Mouse (Mus musculus) liver (tissue): ENCODE results near the gene Pdk2.

Experiments
- DNase-seq: peaks from one replicate; pipeline ENCODE4 v3.0.0-alpha.2; 2020; ENCODE audit warnings: mixed read lengths

Pdk2 gene

DNA sequence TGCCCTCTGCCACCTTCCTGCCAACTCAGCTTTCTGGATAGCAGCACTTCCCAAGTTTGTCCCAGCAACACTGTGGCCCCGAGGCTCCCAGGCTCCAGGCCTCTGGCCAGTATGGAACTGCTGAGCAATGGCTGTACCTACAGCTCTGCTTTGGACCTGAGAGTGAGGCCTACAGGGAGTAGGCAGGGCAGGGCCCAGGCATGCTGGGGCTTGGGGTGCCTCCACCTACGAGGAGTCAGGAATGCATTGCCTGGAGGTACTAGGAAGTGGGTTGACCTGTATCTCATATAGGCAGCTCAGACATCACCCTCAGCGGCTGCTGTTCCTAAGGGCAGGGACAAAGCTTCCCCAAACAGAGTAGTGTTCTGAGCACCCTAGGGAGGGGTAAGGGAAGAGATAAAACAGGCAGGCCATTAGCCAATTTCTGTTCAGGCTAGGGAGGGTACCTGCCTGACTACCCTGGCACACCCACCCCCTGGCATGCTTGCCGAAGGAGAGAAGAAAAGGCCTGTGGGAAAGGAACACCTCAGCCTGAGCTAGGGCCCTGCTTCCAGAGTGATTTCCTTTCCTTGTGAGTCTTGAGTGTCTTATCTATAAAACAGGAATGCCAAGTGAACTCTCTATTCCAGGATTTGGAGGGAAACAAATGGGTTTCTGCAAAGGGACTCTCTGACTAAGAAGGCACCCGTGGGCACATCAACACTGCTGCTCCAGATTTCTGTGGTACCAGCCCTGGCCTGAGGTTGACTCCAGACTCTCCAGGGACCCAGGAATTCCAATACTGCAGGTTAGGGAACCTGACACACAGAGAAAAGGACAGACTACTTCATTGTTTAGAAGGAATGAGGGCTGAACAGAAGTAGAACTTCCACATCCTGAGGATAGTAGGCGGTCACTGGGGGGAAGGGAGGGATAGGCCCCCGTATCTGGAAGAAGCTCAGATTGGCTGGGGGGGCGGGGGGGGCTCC lies 29.3 kb upstream of the Pdk2 start:
- no peak for DNase-seq

DNA sequence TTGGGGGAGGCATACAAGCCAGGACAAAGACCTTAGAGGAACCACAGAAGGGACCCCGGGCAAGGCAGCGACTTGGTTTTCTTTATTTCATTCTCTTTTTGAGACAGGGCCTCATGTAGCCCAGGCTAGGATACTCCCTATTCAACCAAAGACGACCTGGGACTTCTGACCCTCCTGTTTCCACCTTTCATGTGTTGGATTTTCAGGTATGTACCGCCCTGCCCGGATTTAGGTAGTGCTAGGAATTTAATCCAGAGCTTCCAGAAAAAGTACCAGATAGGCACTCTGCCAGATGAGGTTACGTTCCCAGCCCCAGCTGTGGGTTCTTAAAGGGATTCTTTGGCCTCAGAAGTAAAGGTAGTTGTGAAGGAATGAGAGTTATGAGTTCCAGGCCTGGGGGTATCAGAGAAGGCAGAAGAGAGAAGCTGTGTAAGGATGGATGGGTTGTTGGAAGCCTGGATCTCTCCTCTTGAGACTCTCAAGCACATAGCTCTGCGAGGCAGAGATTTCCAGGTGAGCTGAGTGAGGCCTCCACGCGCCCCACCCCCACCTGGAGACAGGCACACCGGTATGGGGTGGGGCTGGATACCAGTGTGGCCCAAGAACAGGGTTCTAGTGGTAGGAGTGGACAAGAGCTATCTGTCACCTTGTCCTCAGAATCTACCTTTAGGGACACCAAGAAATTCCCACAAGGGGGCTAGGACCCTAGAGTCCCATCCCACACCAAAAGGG lies 28.2 kb upstream of the Pdk2 start:
- no peak for DNase-seq

DNA sequence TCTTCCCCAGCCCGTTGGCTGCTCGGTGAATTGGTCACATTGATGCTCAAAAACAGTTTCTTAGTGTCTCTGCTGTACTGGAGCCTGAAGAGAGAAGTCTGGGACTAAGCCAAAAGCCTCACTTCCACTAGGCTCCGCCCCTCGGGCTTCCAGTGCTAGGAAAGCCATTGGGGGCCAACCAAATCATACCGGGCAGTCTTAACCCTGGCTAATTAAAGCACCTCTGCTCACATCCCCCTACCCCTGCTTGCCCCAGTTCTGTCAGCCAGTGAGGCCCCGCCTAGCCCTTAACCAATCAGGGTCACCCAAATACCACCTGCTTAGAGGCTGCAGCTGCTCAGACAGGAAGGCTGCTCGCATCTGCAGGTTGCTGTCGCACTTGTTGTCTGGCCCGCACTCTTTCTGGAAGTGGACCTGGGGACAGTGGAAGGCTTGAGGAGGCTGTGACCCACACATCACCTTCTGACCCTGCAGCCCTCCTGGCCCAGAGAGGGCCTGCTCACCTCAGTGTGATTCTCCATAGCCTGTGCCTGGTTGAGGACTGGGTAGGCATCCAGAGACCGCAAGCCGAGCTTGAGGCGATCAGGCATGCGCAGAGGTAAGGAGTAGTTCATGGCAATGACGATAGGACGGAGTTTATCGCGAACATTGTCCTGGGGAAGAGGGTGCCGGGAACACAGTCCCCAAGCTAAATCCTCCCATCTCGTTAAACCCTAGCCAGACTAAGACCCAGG lies 15.8 kb upstream of the Pdk2 start:
- no peak for DNase-seq

DNA sequence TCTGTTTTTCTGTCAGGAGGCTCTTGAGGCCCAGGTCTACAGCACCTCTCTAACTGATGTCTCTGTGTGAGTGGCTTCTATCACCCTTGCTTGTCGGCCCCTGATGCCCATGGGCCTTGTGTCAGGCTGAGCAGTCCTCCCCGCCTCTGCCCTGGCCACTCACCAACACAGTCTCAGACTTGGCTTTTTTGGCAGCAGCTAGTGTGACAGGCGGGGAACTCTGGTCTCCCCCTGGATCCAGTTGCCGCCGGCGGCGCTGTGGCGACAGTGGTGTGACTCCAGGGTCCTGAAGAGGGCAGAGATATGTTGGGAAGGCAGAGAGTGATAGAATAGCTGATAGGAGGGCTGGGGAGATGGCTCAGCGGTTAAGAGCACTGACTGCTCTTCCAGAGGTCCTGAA lies 11.9 kb upstream of the Pdk2 start:
- no peak for DNase-seq

DNA sequence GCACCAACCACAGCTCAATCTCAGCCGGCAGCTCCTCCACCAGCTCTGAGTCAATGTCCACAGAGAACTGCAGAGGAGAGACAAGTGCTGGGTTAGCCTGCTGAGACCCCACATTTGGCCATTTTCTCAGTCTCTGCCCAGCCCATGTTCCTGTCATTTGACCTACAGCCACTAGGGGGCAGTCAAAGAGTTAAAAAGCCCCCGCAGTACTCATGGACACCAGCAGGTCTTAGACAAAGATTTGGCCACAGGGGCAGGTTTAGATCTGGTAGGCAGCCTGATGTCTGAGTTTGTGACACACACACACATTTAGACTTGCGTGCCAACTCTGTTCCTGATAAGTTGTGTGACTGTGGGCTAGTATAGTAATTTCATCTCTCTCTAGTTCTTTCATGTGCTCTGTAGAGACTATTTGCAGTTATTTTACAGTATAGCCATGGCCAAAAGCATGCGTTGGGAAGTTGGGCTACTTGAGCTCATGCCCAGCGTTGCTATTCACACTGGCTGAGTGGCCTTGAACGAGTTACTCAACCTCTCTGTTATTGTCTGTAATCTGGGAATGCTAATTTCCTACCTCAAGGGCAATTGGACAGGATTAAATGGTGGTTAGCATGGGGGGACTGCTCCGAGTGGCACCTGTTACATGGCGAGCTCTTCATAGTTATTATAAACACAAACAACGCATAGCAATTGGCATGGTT lies 6.0 kb upstream of the Pdk2 start:
- peak; percentile 44 for DNase-seq

DNA sequence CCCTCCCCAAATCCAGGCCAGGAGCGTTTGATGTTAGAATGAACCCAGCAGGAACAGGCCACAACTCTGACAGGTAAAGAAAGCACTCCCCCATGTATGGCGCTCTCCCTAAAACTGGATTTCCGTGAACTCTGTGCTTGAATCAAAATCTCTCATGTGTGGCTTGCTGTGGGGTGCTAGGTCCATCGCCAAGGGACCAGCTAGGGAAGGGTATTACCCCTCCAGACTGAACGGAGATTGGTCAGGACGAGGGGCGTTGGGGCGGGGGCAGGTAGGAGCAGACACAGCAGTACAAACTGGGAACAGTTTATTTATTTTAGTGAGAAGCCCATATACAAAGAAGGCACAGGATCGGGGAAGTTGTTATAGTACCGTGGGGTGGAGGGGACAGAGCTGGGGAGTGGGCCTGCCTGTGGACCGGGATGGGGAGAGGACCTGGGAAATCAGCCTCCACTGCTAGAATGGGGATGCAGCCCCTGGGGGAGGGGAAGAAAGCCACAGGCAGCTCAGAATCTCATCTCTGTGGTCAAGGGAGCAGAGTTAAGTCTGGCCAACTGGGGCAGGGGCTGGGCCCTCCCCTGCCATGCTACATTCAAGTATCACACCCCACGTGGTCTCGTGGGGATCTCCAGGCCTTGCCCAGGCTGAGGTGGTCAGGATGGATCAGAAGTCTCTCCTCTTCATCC lies 3.2 kb upstream of the Pdk2 start:
- no peak for DNase-seq

DNA sequence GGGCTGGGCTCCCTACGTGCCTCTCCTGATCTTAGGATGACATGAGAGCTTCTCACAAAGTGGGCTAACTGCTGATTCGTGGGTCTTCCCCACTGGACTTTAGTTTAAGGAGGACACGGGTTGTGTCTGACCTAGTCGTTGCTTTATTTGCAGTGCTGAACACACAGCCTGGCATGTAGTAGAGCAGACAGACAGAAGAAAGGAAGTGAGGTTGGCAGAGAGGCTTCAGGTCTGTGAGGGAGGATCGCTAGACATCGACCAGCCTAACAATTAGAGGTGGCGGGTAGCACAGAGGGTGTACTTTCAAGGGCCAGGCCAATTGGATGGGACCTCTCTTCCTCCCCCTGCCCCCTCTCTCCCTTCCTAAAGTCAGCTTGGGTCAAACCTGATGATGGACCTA lies 2.5 kb upstream of the Pdk2 start:
- no peak for DNase-seq

DNA sequence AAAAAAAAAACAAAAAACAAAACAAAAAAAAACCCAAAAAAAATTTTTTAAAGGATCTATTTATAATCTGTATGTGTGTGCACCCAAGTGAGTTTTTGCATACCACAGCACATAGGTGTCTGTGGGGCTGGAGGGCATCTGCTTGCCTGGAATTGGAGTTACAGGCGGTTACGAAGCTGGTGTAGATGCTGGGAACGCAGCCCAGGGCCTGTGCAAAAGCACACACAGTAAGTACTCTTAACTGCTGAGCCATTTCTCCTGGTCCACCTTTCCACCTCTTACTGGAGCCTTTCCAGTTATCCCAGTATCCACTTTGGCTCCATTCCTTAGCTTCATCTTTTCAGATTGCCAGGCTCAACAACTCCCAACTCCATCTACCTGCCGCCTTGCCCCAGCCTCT lies 1.9 kb upstream of the Pdk2 start:
- no peak for DNase-seq

DNA sequence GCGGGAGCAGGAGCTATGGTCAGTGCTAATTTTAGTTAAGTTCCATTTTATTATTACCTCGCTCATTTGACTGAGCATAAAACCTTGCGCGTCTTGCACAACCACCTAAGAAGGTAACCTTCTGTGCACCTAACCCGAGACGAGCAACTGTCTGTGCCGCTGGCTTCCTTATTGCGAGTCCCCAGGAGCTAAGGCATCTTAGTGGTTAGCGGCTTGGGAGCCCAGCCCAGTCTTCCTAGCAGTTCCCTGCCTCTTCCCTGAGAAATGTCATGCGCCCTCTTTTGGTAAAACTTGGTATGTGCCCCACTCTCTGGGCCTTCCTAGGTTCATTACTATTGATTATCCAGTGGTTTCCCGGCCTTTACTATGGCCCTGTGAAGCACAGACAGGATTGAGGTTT lies 942 bp upstream of the Pdk2 start:
- peak; percentile 86 for DNase-seq

DNA sequence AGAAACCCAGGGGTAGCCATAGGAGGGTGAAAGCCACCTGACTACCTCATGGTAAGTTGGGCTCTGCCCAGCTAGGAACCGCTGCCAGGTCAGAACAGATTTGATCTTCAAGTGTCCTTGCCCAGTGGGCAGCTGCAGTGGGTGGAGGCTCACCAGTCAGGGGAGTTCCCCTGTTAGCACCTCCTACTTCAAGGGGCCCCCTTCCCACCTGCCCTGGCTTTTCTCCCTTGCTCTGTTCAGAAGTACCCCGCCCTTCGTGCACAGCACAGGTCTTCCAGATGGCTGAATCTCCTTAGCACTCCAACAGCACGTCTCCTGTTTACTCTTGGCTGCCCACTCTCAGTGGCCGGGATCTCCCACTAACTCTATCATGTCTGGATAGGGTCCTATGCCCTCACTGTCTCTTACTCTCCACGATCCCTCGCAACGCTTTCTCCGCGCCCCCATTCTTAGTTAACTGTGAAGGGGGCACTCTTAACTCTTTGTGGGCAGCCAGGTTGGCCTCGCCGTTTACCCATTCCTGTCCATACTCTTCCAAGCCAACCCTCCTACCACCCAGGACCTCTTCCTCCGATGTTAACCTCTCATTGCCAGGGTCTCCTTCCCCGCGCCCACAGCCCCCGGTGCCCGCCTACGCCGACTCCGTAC lies 539 bp downstream of the Pdk2 start:
- DNase-seq: peak; percentile 67

DNA sequence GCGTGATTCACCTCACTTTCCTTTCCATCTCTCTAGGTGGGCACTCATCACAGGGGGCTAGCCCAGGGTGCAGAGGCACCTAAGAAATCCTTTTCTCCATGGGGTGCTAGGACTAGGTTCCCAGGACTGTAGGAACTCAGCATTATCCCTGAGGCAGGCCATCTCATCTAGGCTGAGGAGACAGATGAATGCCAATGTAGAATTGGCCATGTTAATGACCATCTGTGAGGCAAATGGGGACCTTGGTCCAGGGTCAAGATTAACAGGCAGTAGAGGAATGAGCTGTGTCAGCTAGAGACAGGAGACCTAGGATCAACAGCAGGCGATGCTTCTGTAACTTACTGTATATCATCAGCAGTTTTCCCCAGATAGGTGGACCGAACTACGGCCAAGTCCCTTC lies 1.4 kb downstream of the Pdk2 start:
- no peak for DNase-seq

DNA sequence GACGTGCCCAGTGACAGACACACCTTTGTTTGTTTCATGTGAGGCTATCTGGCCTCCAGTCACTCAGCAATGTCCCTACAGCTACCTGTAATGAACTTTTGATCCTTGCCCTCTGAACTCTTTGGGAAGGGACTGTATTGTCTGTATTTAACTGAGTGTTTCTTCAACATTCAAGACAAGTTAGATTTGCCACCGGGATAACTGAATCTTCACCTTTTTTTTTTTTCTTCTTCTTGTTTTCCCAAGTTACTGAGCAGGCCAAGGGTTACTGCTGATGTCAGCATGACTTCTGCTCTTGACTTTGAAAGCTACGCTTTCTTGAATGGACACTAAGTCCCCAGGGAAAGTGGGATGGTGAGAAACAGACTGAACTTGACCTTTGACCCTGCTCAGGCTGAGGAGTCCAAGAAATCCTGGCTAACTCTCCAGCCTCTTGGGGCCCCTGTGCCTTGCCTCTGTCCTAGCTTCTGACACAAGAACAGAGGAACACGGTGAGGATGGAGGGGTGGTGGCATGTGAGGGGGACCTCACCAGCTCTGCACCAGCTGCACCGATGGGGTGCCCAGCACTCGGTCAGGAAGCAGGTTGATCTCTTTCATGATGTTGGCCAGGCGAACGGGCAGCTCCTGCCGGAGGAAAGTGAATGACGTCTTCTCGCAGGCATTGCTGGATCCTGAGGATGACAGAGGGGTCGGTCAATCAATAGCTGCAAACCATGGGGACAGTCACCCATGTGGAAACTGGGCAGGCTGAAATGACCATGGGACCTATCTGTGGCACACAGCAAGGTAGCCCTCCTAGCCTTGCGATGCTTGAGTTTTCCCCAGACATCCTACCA lies 2.1 kb downstream of the Pdk2 start:
- DNase-seq: no peak

DNA sequence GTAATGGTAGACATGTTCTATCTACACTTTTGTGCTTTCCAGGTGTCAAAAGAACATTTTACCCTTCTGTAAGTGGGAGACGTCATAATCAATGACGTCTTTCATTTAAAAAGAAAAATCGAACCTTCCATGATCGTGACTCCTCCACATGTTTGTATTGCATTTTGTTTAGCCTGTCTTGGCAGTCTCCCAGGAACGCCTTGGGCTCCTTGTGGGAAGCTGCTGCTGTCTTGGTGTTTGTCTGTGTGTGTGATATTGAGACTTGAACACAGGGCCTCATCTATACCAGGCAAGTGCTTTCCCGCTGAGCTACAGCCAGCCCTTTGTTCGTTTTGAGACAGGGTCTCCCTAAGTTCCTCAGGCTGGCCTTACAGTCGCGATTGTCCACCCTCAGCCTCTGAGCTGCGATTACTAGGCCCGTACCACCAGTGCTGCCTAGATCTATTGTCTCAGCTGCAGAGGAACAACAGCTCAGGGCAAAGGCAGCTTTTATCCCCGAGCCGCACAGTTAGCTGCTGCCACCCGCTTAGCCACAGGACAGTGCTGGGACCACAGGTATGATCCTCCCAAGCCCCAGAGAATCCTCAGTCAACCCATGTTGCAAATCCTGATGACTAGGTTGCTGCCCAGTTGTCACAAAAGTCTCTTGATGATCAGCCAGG lies 2.9 kb downstream of the Pdk2 start:
- no peak for DNase-seq

DNA sequence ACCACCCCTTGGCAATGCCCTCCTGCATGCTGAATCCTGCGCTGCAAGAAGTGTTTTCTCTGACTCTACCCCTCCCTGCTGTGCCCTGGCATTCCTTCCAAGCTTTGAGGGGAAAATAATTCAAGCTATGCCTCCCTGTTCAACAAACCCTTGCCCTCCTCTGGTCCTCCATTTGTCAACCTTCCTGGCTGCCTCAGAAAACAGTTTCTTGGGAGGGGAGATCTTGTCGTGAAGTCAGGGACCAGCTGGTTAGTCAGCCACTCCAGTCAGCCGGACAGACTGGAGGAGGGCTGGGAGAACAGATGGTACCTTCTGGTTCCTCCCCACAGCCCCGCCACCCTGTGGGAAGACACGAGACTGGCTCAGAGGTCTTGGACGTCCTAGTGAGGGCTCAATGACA lies 3.8 kb downstream of the Pdk2 start:
- no peak for DNase-seq

DNA sequence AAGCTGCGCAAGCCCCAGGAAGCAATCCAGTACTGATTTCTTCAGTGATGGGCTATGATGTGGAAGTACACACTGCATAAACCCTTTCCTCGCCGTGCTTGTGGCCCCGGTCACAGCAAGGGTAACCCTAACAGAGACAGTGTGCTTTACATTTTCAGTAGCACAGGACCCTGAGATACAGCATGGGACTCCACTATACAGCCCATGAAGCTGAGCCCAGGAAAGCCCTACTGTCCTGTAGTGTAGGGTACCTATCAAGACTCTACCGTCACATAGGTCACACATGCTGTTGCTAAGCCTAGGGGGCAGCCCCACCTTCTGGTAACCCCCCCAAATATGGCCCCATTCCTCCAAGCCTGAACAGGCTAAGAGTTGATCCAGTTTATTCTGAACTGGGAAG lies 4.6 kb downstream of the Pdk2 start:
- DNase-seq: no peak

DNA sequence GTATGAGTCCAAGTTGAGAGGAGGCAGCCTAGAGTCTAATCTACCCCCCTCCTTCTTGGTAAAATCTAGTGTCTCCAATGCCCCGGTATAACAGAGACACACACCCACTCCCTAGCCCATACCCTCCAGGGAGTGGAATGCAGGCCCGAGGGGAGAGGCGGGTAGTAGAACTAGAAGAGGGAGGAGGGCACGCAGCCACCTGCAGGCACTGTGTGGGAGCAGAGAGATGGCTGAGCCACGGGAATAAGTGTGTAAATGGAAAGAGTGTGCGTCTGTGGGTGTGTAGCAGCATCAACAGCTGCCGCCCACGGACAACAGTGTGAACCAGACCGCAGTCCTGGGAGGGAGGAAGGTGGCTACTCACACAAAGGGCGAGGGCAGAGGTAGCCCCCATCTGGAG lies 6.3 kb downstream of the Pdk2 start:
- no peak for DNase-seq

DNA sequence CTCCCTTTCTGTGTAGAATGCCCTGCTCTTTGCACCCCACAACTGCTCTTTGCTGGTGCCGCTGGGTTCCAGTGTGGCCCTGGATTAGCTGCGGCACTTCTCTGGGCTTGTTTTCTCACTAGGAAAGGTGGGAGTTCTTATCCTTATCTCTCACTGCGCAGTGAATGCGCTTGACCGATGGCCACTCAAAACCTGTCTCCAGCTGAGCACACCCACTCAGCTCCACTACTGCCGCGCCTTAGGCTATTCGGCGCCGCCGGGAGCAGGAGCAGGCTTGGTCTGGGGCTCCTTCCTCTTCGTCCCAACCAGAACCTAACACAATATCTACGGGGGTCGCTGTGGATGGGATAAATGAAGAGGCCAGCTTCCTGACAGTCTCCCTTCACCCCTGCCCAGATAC lies 7.5 kb downstream of the Pdk2 start:
- DNase-seq: no peak

DNA sequence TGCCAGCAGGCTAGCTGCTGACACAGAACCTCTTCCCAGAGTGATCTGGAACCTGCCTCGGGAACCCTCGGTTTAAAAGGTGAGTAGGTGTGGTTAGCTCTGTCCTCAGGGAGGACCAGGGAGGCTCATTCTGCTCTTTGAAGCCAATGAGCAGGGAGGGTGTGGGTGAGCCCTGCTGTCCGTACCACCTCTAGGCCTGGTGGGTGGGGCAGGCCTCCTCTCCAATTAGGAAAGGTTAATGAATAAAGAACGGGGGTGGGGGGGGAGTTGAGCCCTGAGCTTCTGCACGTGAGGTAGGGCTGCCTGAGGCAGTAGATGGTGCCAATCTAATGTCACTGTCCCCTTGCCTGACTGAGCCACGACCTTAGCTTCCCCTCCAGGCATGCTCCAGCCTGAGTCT lies 8.2 kb downstream of the Pdk2 start:
- DNase-seq: no peak

DNA sequence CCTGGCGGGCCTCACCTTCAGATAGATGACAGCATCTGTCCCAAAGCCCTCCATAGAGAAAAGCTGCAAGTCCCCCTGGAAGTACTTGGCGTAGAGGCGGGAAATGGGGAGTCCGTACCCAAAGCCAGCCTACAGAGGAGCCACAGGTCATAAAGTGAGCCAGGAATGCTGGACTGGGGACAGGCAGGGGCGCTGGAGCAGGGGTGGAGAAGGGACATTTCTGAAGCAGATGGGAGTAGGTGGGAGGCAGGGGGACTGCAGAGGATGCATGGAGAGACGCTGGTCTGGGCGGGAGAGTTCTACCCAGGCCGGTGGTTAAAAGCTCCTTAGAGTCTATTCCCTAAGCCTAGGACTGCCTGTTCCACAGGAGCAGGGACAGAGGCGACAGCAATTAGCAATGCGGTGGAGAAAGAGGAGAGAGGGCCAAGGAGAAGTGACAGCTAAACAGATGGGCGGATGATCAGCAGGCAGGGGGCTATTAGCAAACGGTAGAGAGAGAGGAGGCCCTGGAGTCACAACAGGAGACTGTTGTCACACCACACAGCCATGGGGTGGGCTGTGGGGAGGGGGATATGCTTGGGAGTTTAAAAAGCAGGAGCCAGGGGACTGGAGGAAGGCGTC lies 13.2 kb downstream of the Pdk2 start:
- no peak for DNase-seq

DNA sequence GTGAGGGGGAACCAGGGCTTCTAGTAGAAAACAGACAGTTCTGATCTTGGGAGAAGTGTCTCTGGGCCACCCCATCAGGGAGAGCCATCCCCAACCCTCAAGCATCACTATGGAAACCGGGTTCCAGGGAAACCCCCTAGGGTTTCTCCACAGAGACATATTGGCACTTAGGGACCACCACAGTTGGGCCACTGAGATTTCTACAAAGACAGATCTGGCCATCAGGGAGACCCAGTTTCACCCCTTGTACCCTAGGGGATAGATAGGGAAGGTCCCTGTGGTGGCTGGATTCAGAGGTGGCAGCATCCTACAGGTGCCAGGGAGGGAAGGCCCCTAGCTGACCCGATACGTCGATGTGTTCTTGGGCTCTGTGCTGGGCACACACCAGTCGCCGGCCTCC lies 14.3 kb downstream of the Pdk2 start:
- DNase-seq: no peak
